Mouse (Mus musculus): ENCODE data around the gene Pdlim4. TPM values are rescaled to one million over a fixed set of nuclear protein-coding genes. Genes with fewer than 3 reads are reported as not detected.

Gene Pdlim4
- polyA plus RNA-seq (2012; rRNA removed), result 20.1 and 23.6 TPM in 2 replicates

- DNase-seq (ENCODE audit: low read depth, low spot score), result no peak
- whole genome bisulfite sequencing, result 7% methylated on average over 60 of the region's 61 CpGs
These were observed at the start of gene Pdlim4 for GRCm38 (mm10) chr11:54068520-54069371. Pdlim4 (minus strand) TSS chr11:54069014.

DNA sequence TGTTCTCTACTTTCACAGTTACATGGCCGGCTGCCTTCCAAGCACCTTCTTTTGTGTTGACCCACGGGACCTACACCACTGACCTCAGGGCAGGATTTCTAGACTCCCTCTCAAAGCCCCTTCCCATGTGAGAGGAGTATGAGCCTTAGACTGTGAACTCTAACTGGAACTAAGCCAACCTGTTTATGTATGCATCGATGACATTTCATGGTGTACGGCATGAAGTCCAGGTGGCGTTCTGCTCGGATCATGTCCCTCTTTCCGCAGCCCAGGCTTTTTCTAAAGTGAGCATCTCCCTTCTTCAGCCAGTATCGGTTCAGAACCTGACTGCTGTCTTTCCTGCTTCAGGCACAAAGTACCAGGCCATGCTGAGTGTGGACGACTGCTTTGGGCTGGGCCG is 48.3 kb upstream of the Pdlim4 start:
- no peak for DNase-seq (ENCODE audit: low read depth, low spot score)
- WGBS, result 90% methylated on average over 10 of the region's 10 CpGs

DNA sequence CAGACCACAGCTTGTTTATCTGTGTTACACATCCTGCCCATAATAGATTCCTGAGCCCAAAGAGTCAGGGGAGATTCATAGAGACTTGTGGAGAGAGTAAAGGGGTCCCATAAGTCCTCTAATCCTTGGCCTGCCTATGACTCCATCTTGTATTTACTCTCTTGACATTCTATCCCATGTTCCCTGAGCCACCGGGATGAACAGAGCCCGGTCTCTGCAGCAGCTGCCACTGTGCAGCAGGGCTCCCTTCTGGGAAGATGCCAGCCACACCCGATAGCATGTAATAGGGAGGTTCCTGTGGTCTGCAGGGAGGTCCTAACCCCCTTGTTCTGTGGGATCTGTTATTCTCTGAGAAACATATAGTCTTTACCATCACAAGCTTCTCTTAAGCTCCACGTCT is 47.6 kb upstream of the Pdlim4 start:
- WGBS, result 72% methylated on average over 4 of the region's 4 CpGs
- DNase-seq (ENCODE audit: low read depth, low spot score), result no peak

DNA sequence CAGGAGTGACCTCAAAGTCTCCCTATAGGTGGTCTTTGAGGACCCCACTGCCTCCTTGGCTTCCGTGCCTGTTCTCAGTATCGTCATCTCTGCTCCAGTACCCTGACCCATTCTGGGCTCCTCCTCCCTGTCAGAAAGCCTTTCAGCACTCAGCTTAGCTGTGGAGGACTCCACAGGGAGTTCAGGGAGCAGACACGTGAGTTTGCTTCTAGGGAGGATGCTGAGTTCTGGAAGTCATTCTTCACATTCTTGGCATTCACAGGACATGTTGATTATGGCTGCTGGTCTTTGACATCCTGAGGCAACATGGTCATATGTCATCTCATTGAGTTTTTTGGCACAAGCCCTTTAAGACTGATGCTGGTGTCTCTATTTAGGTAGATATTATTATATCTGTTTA is 47.1 kb upstream of the Pdlim4 start:
- no peak for DNase-seq (ENCODE audit: low read depth, low spot score)

GRCm38 (mm10) chr11:54115301-54115700 is 46.5 kb upstream of the Pdlim4 start:
- DNase-seq (ENCODE audit: low read depth, low spot score), result no peak
- WGBS, result 92% methylated on average over 8 of the region's 8 CpGs

More for the DNA sequence above, 47.1 kb upstream of the Pdlim4 start:
- WGBS, result 75% methylated on average over 3 of the region's 3 CpGs

GRCm38 (mm10) chr11:54114746-54115145 is 45.9 kb upstream of the Pdlim4 start:
- no peak for DNase-seq (ENCODE audit: low read depth, low spot score)
- 93% methylated on average over 3 of the region's 3 CpGs for WGBS

DNA sequence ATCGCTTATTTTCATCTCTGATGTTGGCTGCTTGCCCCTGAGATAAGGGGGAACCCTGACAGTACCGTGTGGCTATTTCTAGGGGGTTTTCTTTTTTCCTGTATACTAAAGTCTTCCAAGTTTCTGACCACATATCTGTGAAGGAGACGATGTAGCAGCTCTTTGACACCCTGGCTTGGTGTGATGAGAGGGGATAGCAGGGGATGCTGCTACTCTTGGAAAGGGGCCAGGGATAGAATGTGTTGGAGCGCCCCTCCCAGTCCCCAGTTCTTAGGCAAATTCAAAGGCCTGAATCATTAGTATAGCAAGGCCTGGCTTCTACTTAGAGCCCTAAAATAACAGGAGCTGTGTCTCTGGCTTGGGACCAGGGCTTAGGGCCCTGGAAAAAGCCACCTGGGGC is 44.5 kb upstream of the Pdlim4 start:
- WGBS, result 12% methylated on average over 4 of the region's 4 CpGs
- no peak for DNase-seq (ENCODE audit: low read depth, low spot score)

DNA sequence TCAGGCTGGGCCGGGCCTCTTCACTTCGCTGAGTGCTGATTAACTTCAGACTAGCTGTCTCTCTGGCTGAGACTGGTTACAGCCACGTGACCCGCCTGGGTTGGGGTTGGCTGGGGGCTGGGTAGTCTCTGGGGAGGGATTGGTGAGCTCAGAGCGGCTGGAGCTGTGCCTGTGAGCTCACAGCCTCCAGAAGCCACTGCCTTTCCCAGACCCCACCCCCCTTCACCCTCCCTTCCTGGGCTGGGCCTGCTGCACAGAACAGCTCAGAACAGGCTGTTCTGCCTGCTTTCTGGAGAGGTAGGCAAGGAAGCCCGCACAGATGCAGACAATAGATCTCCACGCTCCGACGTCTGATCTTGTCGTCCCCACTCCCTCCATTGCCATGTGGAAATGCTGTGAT is 44.1 kb upstream of the Pdlim4 start:
- DNase-seq (ENCODE audit: low read depth, low spot score), result no peak
- WGBS, result 4% methylated on average over 10 of the region's 10 CpGs

DNA sequence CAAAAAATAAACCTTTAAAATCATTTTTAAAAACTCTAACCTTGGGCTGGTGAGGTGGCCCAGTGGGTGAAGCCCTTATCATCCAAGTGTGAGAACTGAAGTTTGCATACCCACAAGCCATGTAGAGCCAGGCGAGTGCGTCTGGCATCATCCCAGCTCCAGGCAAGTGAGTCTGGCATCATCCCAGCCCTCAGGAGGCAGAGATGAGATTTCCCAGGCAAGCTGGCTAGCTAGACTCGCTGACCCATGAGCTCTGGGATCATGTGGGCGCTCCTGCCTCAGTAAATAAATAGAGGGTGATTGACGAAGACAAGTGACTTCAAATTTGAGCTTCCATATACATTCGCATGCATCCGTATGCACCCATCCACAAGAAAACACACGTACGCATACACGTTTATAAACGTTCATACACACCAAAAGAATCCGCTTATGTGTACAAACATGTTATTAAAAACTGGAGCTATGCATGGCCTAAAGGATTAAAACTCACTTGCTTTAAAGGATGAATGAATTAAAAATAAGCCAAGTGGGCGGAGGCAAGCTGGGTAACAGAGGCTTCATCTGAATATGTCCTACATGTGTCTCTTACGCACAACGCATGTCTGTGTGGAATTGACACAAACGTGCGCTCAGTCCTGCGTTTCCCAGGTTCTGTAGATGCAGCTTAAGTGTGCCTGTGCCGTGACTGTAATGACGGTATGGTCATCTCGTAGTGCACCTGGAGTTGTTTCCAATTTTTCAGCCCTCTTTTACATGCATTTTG is 43.3 kb upstream of the Pdlim4 start:
- no peak for DNase-seq (ENCODE audit: low read depth, low spot score)
- 75% methylated on average over 21 of the region's 21 CpGs for WGBS

- WGBS, result 85% methylated on average over 7 of the region's 7 CpGs
- no peak for DNase-seq (ENCODE audit: low read depth, low spot score)
These were observed 42.5 kb upstream of the Pdlim4 start for GRCm38 (mm10) chr11:54111291-54111690.

- 32% methylated on average over 5 of the region's 5 CpGs for WGBS
- no peak for DNase-seq (ENCODE audit: low read depth, low spot score)
These were observed 40.1 kb upstream of the Pdlim4 start for GRCm38 (mm10) chr11:54108894-54109293.

- no peak for DNase-seq (ENCODE audit: low read depth, low spot score)
- WGBS, result 74% methylated on average over 3 of the region's 3 CpGs
These were observed 39.3 kb upstream of the Pdlim4 start for GRCm38 (mm10) chr11:54108131-54108530.

DNA sequence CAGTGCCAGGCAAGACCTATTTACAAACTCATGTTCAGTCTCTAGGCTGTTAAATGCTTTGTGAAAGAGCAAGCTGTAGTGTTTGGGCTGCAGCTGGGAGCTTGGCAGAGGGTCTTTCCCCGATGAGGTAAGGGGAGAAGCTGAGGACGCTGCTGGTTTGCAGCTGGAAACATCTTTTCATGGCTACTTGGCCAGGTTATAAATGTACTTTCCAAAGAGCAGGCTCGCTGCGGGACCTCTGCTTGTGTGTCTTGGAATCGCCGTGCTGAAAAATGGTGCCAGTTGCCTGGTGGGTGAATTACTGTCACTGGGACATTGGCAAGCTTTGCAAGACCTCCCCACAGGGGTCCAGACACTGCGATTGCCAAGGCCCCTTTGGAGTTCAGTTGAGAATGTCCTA is 38.4 kb upstream of the Pdlim4 start:
- no peak for DNase-seq (ENCODE audit: low read depth, low spot score)
- 80% methylated on average over 7 of the region's 7 CpGs for WGBS

DNA sequence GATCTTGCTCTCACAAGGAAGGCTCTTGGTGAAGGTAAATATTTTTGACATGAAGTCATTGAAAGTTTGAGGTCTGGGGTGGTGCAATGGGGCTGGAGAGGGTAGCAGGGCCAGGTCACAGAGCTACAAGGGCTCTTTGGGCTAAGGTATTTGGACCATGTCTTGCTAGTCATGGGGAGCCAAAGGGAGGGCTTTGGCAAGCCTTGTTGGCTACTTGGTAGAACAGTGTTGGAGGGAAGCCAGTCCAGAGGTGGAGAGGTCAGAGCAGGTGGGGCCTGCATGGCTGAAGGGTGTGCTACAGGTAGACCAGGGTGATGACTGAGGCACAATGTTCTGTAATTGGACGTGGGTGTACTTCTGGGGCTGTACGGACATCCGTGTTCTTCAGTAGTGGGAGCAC is 37.9 kb upstream of the Pdlim4 start:
- WGBS, result 77% methylated on average over 3 of the region's 3 CpGs
- DNase-seq (ENCODE audit: low read depth, low spot score), result no peak

DNA sequence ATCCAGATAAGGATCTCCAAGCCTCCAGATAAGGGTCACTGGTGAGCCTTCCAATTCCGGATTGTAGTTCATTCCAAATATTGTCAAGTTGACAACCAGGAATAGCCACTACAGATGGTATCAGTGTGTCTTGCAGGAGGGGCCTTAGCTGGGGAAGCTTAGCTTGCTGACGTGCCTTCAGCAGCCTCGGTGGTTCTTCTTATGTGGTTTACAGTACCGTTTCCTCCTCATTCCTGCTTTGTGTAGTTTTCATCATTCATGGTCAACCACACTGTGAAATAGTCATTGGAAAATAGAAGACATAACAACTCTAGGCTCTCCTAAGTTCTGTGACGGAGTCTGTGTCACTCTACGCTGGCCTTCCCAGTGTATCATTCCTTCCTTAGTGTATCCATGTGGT is 36.2 kb upstream of the Pdlim4 start:
- WGBS, result 86% methylated on average over 6 of the region's 6 CpGs
- no peak for DNase-seq (ENCODE audit: low read depth, low spot score)

DNA sequence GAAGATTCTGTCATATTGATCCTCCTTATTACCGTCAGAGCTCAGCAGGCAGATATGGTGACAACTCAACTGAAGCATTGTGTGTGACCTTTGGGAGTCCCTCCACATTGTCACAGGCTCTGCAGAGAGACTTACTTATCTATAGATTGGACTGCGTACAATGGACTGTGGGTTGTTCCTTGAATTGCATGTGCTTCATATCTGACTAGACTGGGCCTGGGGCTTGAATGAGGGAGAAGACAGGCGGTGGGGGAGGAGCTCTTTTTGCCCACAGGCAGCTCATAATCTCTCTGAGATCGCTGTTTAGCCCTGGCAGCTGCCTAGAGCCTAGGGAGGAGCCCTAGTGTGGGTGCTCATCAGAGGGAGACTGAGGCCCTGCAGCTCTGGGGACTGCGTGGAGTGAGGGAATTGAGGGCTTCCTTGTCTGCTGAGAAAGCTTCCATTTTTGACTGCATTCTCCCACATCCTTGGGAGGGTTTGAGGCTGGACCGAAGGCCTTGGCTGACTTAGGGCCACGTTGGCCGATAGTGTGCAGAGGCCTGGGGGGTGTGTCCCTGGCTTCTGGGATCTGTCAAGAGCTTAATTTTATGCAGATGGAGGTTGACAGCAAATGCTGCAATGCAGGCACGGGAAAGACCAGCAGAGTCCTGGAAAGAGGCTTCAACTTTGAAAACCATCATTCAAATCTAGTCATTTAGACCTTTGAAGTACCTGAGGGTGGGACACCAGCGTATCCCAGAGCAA is 34.1 kb upstream of the Pdlim4 start:
- DNase-seq (ENCODE audit: low read depth, low spot score), result no peak
- 80% methylated on average over 10 of the region's 10 CpGs for WGBS

DNA sequence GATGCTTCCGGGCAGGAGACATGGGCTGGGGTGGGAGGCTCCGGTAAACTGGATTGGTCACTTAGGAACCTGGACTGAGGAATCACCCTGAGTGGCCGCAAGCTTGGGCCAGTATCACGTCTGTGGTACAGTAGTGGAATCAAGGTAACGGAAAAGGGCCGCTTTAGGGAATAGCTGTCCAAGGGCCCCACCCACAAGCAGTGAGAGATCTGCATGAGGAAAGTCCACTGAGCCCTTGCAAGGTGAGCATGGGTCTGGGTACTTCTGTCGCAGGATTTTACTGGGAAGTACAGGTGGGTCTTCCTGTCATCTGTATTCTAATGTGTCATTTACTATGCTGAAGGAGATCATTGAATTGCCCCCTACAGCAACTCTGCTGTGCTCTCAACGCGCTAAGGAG is 32.9 kb upstream of the Pdlim4 start:
- no peak for DNase-seq (ENCODE audit: low read depth, low spot score)
- WGBS, result 68% methylated on average over 9 of the region's 9 CpGs

DNA sequence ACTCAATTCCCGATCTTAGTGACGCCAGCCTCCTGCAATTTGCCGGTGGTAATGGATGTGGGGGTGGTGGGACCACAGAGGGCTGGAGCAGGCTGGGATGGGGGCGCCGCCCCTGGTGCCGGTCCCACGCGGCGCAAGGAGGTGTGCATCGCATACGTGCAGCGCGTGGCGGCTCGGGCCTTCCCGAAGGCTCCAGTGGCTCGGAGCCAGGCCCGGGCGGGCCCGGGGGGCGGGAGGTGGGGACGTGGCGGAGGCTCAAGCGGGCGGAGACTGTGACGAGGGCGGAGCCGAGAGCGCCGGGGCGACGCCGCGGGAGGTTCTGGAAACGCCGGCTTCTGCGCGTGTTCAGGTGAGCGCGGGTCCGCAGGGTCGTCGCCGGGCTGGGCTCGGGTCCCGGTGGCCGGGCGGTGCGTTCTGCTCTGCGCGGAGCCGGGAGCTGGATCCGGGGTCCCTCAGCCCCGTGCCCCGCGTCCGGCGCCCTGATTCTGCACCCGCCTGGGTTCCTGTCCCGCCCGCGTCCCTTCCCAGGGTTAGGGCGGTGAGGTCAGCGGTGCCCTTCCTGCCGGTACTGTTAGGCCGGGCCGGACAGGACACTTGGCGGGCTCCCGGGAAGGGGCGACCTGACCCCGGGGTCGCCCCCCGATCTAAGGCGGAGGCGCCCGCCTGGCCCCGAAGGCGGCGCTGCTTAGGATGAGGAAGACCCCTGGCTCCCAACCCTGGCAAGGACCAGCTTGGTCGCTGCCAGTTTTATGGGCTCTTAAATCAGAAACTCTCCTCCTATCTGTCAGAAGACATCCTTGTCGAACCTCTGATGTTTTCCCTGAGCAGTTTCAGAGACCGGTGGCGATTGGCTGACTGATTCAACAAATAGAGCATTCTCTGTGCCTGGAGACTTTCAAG is 32.1 kb upstream of the Pdlim4 start:
- WGBS, result 1% methylated on average over 81 of the region's 83 CpGs
- no peak for DNase-seq (ENCODE audit: low read depth, low spot score)

DNA sequence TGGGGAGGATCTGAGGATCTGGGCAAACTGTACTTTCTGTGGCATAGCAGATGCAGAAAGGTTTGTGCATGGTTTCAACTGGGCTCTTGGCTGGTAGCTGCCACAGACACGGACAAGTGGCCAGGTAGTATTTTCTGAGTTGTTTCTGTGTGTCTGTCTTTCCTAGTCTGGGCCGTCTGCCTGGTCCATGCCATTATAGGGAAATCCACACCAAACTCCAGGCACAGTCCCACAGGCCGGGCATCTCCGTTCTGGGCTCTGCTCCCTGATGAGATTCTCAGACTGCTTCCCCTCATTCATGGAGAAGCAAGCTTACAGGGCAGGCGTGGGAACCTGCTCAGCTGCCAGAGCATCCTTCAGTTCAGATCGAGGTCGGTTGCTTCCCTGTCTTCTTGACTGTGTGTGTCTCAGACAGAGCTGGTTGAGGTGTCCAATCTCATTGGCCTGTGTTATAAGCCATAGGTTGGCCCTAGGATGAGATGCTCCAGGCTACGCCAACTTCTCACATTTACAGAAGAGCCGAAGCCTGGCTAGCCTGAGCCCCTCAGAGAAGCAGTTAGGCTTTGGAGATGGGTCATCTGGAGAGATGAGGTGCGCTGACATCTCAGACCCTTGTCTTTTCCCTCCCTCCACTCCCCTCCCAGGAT is 31.4 kb upstream of the Pdlim4 start, which contains the start of gene P4ha2:
Gene P4ha2 (plus strand): TSS at position 51 of the 647 bp plus-strand sequence.
- 55% methylated on average over 10 of the region's 10 CpGs for WGBS

More for the DNA sequence above, 31.4 kb upstream of the Pdlim4 start, which contains the start of gene P4ha2:
- DNase-seq (ENCODE audit: low read depth, low spot score), result no peak
